Mouse (Mus musculus) testis, adult 2 months (tissue): Measurements from ENCODE around the gene Msantd3.

Source experiments
- CTCF ChIP-seq: fragments of 200-500 bp; IDR thresholded peaks from 2 replicates; pipeline ENCODE4 v1.5.1; 2012; ENCODE audit warnings: low read depth, mild to moderate bottlenecking, inconsistent platforms, low read length, moderate library complexity; ENCODE audit not compliant: control insufficient read depth, insufficient read depth, insufficient replicate concordance
- POLR2A ChIP-seq: fragments of 200-500 bp; IDR thresholded peaks from 2 replicates; pipeline ENCODE4 v1.6.1; 2012; ENCODE audit warnings: low read depth, mild to moderate bottlenecking, inconsistent platforms, low read length, moderate library complexity; ENCODE audit not compliant: control insufficient read depth

DNA sequence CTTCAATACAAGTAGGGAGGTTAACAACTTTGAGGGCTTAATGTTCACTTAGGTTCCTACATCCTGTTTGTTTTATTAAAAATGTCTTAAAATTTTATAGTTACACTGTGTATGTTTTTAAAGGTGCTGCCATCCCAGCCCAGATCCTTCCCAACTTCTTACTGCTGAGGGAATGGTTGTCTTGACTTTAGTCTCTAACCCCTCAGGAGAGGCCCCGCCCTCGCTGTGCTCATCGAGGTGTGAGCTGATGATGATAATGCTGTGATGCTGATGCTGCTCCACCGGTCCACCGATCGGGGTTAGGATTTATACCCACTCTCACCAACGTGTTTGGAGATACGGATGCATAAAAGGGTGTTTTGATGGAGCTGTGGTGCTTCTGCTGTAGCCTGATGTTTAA, 22.1 kb downstream of the Msantd3 start:
- TF ChIP-seq CTCF (no peak), POLR2A (no peak)
